Mouse (Mus musculus): ENCODE results near the gene Lrmda.

The Lrmda gene

DNA sequence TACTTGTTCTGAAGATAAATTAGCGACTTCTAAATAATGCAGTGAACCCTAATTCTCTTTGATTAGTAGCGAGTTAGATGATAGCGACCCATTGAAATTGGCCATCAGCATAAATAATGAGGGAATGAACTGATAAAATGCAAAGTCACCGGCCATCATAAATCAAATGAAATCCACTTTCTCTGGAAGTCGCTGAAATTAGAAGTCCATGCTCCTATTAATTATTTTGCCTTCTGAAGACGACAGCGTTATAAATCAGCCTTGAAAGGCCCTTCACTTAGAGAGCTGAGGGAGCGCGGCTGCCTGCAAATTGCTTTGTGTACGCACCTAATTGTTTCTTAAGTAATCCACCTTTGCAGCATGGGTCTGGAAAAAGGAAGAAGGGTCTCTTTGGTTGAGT lies 374.1 kb downstream of the Lrmda start:
- in situ Hi-C loops (cut with MseI, MboI), result no loop called here

DNA sequence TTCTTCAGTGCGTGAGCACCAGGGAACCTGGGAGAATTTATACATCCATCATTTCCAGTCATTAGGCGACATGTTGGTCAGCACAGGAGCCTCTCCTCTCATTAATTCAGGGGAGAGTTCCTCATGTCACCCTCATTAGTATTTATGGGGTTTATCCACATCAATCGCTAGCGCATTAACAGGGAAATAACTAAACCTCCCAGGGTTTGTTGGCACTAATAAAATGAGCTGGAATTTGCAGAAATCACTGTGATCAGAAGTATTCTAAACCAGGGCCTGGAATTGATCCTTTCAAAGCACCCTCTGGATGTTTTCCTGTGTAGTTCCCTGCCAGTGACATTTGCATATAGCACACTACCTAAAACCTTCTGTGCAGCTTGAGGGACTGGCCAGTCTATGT lies 382.9 kb downstream of the Lrmda start:
- in situ Hi-C loops (cut with MseI, MboI), result no loop called here

DNA sequence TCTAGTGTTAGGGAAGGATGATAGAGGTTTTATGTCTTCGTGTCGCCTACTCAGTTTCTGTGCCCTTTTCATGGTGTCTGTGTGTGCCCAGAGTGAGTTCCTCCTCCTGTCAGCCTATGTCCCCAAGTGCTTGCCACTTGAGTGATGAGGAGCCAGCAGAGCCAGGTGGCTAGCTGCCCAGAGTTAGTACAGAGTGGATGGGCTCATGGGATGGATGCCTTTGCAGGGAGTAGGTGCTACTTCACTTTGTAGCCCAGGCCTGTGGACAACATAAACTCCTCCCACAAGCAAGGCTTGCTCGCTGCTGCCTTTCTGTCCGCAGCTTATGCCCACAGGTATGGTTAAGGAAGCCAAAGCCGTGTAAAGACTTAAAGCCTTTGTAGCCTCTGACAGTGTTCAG lies 387.1 kb downstream of the Lrmda start:
- in situ Hi-C loops (cut with MseI, MboI), result no loop called here

DNA sequence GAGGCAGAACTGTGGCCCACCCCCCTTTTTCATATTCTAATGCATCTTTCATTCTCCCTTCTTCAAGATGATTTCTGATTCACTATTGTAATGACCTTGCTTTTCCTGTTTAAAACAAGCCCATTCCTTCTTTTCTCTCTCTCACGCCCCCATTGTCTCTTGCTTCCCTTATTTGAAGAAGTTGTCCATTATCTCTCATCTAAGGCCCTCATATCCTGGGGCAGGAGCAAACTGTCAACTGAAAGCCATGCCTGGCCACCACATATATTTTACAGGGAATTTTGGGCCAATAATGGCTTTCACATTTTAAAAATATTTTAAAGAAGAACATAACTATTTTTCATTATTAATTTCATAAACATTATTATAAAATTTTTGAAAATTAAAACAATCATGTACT lies 391.3 kb downstream of the Lrmda start:
- in situ Hi-C loops (cut with MseI, MboI), result no loop called here

DNA sequence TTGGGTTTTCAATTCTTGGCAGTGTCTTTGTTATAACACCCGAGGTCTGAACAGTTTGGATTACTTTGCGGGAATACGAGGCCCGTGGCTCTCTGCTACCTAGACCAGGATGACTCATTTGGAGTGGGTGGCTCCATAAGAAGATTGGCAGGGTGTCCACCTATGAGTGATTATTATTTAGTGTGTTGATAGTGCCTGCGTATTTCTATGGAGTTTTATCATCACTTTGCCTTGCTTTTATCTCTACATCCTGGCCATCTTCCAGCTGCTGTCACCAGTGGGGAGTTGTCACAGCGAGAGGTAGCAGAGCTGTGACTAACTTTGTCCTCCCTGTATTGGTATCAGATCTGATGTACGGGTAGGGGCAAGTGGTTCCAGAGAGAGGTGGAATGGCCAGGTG lies 393.7 kb downstream of the Lrmda start:
- in situ Hi-C loops (cut with MseI, MboI), result no loop called here

DNA sequence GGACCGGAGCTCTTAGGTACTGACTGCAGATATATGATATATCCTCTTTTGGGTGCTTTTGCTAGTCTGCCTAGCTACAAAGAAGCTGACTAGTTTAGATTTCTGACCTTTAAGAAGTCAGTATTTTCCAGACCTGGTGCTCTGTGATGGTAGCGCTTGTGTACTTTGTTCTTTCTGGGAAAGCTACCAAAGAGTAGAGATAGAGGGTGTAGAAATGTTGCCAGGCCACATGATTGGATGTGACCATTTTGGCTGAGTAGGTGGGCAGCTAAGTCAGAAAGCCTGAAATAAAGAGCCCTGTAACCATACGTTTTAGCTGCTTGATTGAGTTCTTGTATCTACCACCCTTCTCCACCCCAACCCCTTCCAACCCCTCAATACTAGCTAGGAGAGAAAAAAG lies 398.2 kb downstream of the Lrmda start:
- in situ Hi-C loops (cut with MseI, MboI), result no loop called here

DNA sequence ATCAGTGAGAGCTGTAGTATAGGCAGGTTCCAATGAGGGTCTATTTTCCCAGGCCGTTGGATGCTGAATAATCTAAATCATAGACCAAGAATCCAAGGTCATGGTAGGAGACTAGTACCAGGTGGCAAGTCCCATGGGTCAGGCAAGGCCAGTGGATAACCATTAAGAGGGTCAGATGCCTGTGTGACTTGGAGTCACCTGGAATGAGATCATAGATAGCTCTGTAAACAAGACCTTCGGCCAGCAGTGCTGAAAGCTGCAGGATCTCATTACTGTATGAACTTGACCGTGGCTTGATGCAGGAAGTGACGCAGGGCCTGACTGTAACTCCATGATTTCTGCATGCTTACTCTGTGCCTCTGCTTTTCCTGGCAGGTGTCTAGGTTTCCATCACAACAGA lies 402.2 kb downstream of the Lrmda start:
- in situ Hi-C loops (cut with MseI, MboI), result no loop called here

DNA sequence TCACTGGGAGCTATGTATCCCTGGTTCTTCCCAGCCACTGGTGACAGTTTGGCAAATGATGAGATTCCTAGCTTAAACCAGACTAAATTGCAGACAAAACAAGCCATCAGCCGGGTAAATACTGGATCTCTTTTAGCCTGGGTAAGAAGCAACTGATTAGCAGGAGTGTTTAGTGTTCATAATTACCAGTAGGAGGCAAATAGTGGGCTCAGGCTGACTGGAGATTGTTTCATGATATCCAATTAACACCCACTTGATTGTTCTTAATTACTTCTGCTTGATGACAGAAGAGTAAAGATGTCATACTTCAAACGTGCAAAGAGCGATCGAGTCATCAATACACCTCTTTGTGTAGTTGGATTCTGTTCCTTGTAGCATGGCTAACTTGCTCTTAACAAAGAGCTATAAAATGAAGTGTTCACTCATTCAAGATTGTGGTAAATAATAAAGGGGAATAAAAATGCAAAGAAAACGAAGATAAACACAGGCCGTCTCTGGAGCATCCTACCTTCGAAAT lies 405.6 kb downstream of the Lrmda start:
- in situ Hi-C loops (cut with MseI, MboI), result no loop called here

DNA sequence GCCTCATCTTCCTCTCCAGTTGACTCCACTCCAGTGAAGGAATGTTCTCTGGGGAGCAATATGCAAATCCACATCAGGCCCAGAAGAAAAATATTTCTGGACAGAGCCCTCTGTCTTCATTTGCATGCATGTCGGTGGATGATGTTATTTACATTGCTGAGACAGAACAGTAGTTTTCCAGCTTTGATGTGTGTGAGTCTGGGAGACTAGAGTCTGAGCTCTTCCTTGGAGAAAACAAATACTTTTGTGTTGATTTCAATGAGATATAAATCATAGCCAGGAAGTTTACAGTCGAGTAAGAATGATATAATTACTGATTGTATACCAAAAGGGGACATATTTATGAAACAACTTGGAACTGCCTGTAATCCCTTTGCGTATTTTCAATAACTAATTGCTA lies 415.9 kb downstream of the Lrmda start:
- in situ Hi-C loops (cut with MseI, MboI), result no loop called here

DNA sequence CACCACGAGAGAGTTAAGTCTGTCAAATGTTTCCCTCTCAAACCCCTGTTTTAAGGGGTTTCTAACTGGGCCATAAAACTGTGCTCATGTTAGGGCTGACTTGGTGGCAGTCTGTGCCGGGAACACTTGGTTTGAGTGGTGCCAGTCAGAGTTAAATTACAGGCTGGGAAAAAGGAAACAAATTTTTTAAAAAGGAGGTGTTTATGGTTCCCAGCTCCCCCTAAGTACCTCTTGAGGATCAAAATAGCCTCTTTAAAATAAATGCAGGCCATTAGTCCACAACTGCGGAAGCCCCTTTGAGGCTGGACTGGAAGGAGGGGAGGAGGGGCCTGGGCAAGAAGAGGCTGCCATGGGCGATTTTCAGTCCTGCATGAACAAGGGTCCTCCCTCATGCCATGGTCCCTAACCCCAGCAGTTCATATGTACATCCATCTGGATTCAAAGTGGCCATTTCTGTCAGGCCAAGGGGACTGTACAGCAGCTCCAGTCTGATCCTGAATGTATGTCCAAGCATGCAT lies 416.4 kb downstream of the Lrmda start:
- in situ Hi-C loops (cut with MseI, MboI), result no loop called here

DNA sequence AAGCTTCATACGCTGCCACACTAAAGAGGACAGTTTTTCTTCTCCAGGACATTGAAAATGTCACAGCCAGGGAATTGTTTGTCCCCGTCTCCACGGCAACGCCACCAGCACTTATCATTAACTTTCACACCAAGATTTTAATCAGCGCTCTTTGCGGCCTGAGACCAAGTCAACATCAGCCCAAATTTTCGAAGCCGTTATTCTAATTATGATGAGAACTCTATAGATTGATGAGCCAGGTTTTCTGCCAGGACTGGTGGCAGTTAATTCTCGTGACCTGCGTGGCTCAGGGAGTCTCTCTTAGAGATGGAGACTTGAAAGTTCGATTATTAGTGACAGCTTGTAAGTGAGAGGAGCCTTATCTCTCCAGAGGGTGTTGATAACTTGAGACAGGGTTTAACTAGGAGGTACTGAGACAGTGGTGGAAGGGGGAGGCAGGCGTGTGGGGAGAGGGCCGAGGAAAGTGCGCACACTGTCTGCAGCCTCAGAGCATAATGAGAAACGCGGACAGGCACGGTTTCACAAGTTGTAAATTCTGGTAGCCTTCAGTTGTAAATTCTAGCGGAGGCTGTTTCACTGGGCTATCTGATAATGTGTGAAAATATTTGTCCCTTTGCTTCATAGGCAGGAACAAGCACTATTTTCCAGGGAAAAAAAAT lies 421.0 kb downstream of the Lrmda start:
- in situ Hi-C loops (cut with MseI, MboI), result no loop called here

DNA sequence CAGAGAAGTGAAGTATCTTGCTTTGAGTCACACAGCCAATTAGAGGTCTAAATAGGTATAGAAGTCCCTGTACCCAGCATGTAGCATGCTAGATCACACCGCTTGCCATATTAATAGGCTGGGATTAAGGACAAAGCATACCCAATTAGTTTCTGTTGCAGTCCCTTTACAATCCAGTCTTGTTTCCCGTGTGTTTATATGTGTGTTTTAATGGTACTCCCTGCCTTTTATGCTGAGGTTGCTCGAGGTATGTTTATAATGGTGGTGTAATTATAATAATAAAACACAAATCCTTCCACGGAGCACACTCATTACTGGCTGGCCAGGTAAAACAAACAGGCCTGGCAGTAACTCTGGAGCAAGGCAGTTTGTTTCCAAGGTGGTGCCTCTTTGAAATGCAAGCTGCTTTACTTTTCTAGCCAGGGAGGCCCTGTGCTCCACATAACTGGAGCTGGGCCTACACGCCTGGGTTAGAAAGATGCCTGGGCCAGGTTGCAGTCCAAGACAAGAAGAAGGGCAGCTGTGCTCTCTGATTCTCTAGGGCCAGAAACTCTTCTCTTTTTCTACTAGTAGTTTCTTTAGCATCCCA lies 422.4 kb downstream of the Lrmda start:
- in situ Hi-C loops (cut with MseI, MboI), result no loop called here

DNA sequence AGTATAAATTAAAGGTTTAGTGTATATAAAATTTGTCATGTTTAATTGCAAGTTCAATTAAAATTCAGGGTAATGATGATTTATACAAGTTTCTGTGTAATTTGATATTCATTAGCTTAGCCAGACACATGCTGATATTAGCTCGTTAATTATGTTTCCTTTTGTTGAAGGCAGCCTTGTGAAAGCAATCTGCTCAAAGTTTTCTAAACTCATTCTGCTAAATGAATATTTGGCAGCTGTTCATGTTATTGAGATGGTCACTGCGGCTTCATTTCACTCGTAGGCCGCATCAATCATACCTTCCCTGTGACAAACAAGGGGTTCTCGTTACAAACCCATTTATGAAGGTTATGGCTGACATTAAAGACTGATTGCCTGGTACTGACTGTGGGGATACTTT lies 423.2 kb downstream of the Lrmda start:
- in situ Hi-C loops (cut with MseI, MboI), result no loop called here

DNA sequence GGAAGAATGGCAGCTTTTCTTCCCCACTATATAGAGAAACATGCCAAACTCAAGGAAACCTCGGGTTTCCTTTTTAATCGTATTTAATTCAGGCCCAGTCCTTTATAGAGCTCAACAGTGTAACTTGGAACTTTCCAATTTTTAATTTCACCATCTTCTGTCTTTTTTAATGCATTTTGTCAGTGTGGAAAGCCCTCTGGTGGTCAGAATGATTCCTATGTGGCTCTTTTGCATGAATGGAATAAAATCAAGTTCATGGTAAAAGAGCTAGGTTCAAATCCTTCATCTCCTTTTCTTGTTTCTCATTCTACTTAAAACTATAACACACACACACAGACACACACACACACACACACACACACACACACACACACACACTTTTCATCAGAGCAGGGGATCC lies 425.0 kb downstream of the Lrmda start:
- in situ Hi-C loops (cut with MseI, MboI), result no loop called here

DNA sequence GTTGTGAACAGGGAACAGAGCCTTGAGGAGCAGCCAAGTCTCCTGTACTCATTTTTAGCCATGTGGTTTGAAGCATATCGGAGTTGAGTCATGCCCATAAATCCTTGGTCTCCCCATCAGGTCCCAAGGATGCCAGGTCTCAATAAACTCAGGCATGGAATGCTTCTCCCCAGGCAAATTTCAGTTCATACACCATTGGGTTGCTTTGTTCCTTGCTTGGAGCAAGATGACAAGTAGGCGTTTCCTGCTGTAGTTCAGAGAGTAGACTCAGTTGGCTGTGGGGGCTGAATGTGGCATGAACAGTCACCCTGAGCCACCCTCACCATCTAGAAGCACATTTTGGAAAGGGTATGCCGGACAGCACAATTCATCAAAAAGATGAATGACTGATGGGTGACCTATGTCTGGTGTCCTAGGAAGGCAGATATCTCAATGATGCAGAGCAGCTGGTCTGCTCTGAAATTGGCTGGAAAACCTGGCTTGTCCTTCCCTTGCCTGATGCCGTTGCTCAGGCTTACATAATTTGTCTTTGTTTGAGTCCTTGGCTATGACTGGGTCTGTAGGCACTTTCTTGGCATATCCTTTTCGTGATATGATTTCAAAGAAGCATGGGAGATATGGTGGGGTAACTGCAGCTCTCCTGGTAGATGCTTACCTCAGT lies 425.8 kb downstream of the Lrmda start:
- in situ Hi-C loops (cut with MseI, MboI), result no loop called here

DNA sequence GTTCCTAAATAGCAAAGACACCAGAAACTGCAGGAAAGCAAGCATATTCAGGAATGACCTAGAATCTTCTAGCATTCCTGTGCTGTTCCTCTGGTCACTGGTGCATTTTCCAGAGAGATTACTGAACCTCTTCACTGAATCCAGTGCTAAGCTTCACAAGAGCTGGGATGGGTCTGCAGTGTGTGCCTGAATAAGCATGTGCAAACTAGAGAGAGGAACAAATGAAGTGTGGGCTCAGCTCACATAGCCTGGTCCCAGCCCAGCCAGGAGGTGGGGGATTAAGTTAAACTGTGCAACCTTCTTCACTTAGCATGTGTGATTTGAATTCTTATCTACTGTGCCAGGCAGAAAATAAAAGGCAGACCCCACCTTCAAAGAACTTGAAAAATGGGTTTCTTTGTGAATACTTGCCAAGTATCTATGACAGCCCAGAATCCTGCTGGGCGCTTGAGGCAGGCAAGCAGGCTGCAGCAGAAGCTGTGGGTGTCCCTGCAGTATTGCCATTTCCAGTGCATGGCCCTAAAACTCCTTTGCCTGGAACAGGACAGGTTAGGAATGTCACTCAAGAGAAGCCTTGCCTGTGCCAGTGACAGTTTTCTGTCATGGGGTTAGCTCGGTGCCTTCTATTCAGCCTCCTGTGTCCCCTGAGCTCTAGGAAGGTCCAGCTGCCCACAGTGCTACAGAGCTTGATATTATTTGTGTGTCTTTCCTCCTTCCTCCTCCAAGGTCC lies 426.5 kb downstream of the Lrmda start:
- in situ Hi-C loops (cut with MseI, MboI), result no loop called here

DNA sequence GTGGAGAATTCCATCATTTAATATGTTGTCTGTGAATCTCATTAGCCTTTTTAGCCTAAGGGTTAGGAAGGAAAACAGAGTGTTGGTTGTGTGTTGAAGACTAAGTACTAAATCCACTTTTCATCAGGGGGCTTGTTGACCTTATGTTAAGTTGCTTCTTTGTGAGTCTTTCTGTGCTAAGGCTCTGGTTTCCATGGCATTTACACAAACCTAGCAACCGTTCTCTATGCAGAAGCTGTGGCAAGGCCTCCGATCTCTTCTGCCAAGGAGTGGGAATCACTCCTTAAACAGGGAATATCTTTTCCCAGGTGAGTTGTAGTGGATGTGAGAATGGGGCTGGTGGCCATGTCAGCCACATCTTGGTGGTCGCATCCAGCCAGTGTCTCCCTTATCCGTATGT lies 432.1 kb downstream of the Lrmda start:
- in situ Hi-C loops (cut with MseI, MboI), result no loop called here

DNA sequence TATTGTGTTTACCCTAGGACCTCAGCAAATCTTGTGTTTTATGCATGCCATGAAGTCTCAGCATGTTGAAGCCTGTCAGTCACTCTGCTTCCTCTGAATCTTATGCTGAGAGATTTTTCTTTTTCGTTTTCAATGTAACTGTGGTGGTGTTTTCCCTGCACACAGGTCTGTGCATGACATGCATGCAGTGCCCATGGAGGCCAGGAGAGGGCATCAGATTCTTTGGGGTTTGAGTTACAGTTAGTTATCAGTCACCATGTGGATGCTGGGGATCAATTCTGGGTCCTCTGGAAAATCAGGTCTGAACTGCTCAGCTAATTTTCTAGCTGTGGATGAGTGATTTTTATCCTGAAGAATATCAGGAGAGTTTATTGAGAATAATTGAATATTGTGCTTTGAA lies 444.8 kb downstream of the Lrmda start:
- in situ Hi-C loops (cut with MseI, MboI), result no loop called here

DNA sequence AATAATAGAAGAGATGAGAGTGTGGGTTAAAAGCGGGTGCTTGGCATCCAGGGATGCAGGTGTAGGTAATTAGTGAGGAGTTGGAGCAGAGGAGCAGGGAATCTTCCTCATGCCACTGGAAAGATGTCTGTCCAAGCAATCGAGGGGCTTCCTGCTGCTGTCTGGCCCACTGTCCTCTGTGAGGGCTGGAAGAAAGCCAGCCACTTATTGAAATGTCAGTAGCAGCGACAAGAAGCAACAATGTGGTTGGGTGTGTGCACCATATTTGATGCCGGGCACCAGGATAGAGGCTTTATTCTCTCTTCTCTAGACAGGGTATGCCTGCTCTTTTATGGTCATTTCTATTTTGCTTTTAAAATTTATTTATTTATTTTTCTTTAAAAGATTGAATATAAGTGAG lies 451.5 kb downstream of the Lrmda start:
- in situ Hi-C loops (cut with MseI, MboI), result no loop called here

DNA sequence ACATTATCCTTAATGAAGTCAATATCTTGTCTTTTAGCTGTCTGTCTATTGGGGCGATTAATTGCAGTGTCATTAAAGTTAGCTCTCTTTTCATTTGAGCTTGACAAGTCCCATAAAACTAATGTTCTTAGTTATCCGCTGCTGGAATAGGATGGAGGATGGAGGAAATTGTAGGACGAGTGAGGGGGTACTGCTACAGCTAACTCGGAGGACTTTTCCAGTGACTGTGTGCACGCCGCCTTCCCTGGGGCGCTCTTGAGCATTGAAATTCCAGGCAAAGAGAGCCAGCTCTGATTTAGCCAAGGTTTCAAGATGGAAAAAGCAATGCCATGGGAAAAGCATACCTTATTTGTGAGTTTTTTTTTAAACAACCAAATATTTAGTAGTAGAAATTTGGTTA lies 453.9 kb downstream of the Lrmda start:
- in situ Hi-C loops (cut with MseI, MboI), result no loop called here

DNA sequence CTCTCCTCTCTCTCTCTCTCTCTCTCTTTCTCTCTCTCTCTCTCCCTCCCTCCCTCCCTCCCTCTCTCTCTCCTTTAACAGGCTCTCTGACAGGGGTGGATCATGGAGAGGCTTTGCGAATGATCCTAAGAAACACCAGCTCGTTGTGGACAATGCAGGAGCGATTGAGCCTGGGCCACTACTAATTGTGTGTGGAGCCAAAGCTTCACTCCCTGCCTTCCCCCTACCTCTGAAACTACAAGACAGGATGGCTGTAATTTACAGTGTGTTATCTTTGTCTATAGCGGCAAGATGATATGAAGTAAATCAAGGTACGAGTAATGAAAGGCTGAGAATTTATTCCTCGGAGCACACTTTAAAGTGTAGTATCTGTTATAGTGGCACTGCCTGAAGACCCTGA lies 454.5 kb downstream of the Lrmda start:
- in situ Hi-C loops (cut with MseI, MboI), result no loop called here

DNA sequence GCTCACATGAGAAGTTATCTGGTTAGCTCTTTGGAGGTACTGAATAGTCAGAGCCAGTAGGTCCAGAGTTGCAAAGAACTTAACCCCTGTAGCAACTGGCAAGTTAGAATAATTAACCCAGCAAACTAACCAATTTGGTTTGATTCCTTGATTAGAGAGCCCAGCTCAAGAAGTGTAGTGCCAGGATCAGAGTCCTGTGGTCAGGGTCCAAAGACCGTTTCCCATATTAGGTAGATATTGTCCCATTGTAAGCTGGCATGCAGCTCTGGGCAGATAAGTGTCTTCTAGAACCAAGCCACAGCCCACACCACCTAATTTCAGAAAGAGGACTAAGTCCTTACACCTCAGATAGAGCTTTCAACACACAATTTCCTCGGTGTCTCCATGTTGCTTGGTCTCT lies 473.8 kb downstream of the Lrmda start:
- in situ Hi-C loops (cut with MseI, MboI), result no loop called here

All from mouse trophoblast stem cell (cell line).